Mouse (Mus musculus) olfactory bulb, adult 2 months (tissue): ENCODE results near the gene Pwp2.

Experiments
- CTCF ChIP-seq: fragments of 200-500 bp; IDR thresholded peaks from 2 replicates; pipeline ENCODE4 v1.5.1; 2012; ENCODE audit warnings: low read depth, mild to moderate bottlenecking, low read length, moderate library complexity; ENCODE audit not compliant: insufficient read depth
- POLR2A ChIP-seq: fragments of 200-500 bp; IDR thresholded peaks from 2 replicates; pipeline ENCODE4 v1.6.1; 2012; ENCODE audit warnings: mild to moderate bottlenecking, low read depth, low read length, moderate library complexity; ENCODE audit not compliant: insufficient read depth

DNA sequence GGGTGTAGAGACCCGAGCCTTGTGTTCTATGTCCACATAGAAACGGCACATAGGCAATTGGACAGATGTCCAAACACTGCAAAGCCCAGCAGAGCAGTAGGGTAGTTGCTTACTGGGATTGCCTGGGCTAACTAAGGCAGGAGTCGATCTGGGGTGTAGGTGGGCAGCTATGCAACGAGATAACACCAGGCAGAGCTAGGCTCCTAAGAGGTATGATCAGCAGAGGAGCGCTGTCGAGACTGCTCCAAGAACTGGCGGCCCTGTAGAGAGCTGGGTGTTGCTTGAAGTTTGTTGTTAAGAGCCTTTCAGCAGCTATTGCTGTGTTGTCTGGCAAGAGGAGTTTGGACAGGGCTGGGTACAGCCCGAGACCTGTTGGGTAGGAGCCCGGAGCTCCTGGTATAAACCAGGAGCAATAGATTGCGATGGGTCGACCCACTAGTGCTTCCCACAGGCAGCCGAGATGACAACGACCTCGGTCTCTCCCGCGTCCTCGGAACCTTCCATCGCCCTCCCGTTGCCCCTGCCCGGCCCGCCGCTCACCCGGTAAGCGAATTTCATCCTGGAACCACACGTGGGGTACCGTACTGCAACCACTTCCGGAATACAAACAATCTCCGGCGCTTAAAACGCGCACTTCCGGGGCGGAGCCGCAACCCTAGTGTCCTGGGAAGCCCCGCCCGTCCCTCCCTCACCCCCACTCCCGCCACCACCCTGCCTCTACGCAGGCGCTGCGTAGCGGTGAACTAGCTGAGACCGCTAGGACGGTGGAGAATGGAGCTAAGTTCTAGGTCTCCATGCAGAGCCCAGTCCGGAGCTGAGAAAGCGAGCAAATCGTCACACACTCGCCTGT is at the start of gene Pwp2:
- TF ChIP-seq CTCF = no peak
- TF ChIP-seq POLR2A = peak; percentile 76
